Mouse (Mus musculus) midbrain, embryonic 14.5 days (tissue): ENCODE measurements at regions not wholly inside any gene's neighbourhood (a gene's known extent, or its start where the extent isn't known, plus 50 kb on each side); places are given as distances from the start of the nearest gene placed in this dataset.

Experiments
- ATAC-seq: fragments of 200-750 bp; cut with Nextera tagmentation; 2 replicates; pipeline ENCODE4 v1.8.0; 2017; ENCODE audit warnings: moderate number of reproducible peaks, moderate library complexity; ENCODE audit not compliant: low FRiP score, low TSS enrichment
- DNase-seq: peaks from one replicate; pipeline ENCODE4 v3.0.0-alpha.2; 2015
- H3K27ac ChIP-seq: fragments of 300-500 bp; sonication (generic); replicated peaks from 2 replicates; pipeline ENCODE4 v1.5.1; 2014; ENCODE audit warnings: mild to moderate bottlenecking, low read depth, low read length, moderate library complexity
- H3K27me3 ChIP-seq: fragments of 300-500 bp; sonication (generic); 2 replicates; pipeline ENCODE4 v1.6.1; 2014; ENCODE audit warnings: low read length, control low read depth, mixed read lengths; ENCODE audit not compliant: control insufficient read depth, insufficient read depth
- H3K36me3 ChIP-seq: fragments of 300-500 bp; sonication (generic); 2 replicates; pipeline ENCODE4 v1.6.1; 2014; ENCODE audit warnings: low read length, control low read depth; ENCODE audit not compliant: control insufficient read depth, insufficient read depth
- H3K4me1 ChIP-seq: fragments of 300-500 bp; sonication (generic); 2 replicates; pipeline ENCODE4 v1.6.1; 2014; ENCODE audit warnings: mild to moderate bottlenecking, antibody characterized with exemption, low read length, control low read depth; ENCODE audit not compliant: control insufficient read depth, insufficient read depth
- H3K4me2 ChIP-seq: fragments of 300-500 bp; sonication (generic); 2 replicates; pipeline ENCODE4 v1.6.1; 2014; ENCODE audit warnings: mild to moderate bottlenecking, low read length, moderate library complexity
- H3K4me3 ChIP-seq: fragments of 300-500 bp; sonication (generic); replicated peaks from 2 replicates; pipeline ENCODE4 v1.5.1; 2014; ENCODE audit warnings: low read depth, low read length
- H3K9ac ChIP-seq: fragments of 300-500 bp; sonication (generic); replicated peaks from 2 replicates; pipeline ENCODE4 v1.6.1; 2014; ENCODE audit warnings: mild to moderate bottlenecking, low read length, moderate library complexity
- H3K9me3 ChIP-seq: fragments of 300-500 bp; sonication (generic); 2 replicates; pipeline ENCODE4 v1.6.1; 2016; ENCODE audit warnings: low read length, control low read depth, mixed read lengths; ENCODE audit not compliant: control insufficient read depth
- WGBS: fragments of 180-500 bp; shearing (Covaris S2); extraction: QIAGEN DNeasy Blood & Tissue Kit; methylation state at CpG from one replicate; pipeline ENCODE4 v1.1.7; 2014; 5-methylcytosine and 5-hydroxymethylcytosine counted together

- Histone ChIP-seq H3K4me1 (no peaks in the 10 kb centered on the region), H3K27me3 (no peaks in the 10 kb centered on the region), H3K4me2 (no peak overlapping the region), H3K36me3 (no peaks in the 10 kb centered on the region), H3K9ac (no peak overlapping the region), H3K27ac (no peak overlapping the region), H3K9me3 (no peaks in the 10 kb centered on the region), H3K4me3 (no peak overlapping the region)
- DNase-seq: no peak
- no peak for ATAC-seq
- 87% methylated on average over 4 of the region's 4 CpGs for WGBS
These were observed 199.1 kb upstream of the Egflam start for GRCm38 (mm10) chr15:7597335-7597734.

GRCm38 (mm10) chr15:7597805-7598204, 199.6 kb upstream of the Egflam start:
- Histone ChIP-seq H3K4me1 (no peaks in the 10 kb centered on the region), H3K4me3 (no peak overlapping the region), H3K27ac (no peak overlapping the region), H3K36me3 (no peaks in the 10 kb centered on the region), H3K4me2 (no peak overlapping the region), H3K27me3 (no peaks in the 10 kb centered on the region), H3K9me3 (no peaks in the 10 kb centered on the region), H3K9ac (no peak overlapping the region)
- no peak for DNase-seq
- no peak for ATAC-seq

DNA sequence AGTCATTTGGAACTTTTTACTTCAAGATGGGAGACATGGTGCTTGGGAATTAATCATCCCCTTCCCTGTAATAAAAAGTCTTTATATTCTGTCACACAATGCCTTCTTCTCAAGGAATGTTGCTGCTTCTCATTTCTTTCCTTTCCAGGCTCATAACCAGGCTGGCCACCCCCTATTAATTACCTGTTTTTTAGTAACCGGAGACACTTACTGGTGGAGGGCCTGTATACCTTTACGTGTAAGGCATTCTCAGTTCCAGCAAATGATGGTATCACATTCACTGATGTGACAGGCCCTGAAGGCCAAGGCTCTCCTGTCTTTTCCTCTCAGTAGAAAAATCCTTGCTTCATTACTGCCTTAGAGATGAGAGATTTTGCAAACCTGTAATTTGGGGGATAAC, 203.3 kb upstream of the Egflam start:
- Histone ChIP-seq H3K9me3 (no peaks in the 10 kb centered on the region), H3K4me2 (no peak overlapping the region), H3K27ac (no peak overlapping the region), H3K9ac (no peak overlapping the region), H3K36me3 (no peaks in the 10 kb centered on the region), H3K4me1 (no peaks in the 10 kb centered on the region), H3K4me3 (no peak overlapping the region), H3K27me3 (no peaks in the 10 kb centered on the region)
- DNase-seq (no peak), ATAC-seq (no peak)
- 92% methylated on average over 2 of the region's 2 CpGs for WGBS

DNA sequence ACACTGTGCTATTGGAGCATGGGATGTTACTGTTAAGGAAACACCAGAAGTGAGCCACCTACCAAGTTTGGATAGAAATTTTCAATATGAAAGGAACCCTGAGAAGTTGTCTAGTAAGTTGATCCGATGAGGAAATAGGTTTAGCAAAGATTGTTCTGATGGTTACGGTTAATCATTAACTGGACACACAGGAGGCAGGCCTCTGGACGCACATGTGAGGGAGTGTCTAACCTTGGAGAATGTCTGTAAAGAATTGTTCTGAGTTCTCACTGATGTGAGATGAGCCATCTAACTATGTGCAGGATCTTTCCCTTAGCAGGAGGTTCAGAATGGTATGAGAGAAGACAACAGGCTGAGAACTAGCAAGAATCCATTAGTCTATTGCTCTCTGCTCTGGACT, 205.8 kb upstream of the Gdnf start:
- ATAC-seq: no peak
- Histone ChIP-seq H3K9ac (no peak overlapping the region), H3K4me3 (no peak overlapping the region), H3K4me2 (no peak overlapping the region), H3K9me3 (no peaks in the 10 kb centered on the region), H3K36me3 (no peaks in the 10 kb centered on the region), H3K27me3 (no peaks in the 10 kb centered on the region), H3K27ac (no peak overlapping the region), H3K4me1 (no peaks in the 10 kb centered on the region)
- no peak for DNase-seq
- WGBS: 96% methylated on average over 3 of the region's 3 CpGs

GRCm38 (mm10) chr15:7617954-7618353, 192.7 kb upstream of the Gdnf start:
- H3K4me2 ChIP-seq: no peak overlapping the region
- ATAC-seq: no peak
- H3K9ac ChIP-seq: no peak overlapping the region
- 79% methylated on average over 2 of the region's 2 CpGs for WGBS
- H3K27ac ChIP-seq: no peak overlapping the region
- DNase-seq: no peak
- no peaks in the 10 kb centered on the region for H3K4me1 ChIP-seq
- H3K27me3 ChIP-seq: no peaks in the 10 kb centered on the region
- H3K9me3 ChIP-seq: no peaks in the 10 kb centered on the region
- no peak overlapping the region for H3K4me3 ChIP-seq
- H3K36me3 ChIP-seq: no peaks in the 10 kb centered on the region

GRCm38 (mm10) chr15:7623026-7623425, 187.6 kb upstream of the Gdnf start:
- no peak overlapping the region for H3K9ac ChIP-seq
- H3K4me1 ChIP-seq: no peaks in the 10 kb centered on the region
- H3K4me2 ChIP-seq: no peak overlapping the region
- ATAC-seq: no peak
- H3K9me3 ChIP-seq: no peaks in the 10 kb centered on the region
- no peak for DNase-seq
- H3K36me3 ChIP-seq: no peaks in the 10 kb centered on the region
- H3K27me3 ChIP-seq: no peaks in the 10 kb centered on the region
- WGBS: 89% methylated on average over 2 of the region's 2 CpGs
- H3K4me3 ChIP-seq: no peak overlapping the region
- no peak overlapping the region for H3K27ac ChIP-seq

DNA sequence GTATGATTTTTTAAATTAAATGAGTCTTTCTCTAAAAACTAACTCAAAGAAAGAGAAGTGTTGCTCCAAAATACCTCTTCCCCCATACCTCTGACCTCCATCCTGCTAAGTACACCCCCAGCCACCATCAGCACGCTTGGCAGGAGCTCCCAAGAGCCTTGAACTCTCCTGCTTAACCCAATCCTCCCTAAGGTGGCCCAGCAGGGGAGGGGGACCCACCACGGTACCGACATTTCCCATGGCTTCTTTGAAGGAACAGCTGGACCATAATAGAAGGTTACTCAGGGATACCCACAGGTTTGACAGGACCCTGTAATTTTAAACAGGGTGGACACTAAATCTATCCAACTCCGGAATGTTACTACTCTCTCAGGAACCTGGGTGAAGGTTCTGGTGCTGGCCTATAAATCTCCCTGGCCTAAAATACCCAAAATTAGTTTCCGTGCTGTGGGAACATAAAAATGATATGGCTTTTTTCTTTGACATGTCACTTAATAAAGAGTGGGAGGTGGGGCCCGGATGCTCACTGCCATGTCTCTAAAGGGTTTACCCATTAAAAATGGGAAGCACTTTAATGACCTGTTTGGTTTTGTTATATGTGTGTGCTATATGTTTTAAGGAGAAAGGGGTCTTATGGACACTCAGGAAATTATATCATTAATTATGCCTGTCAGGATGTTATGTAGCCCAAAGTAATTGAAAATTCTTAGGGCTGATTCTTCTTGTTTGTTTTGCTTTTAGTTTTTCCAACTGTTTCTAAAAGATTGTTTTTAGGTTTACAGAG, 185.8 kb upstream of the Gdnf start:
- Histone ChIP-seq H3K36me3 (no peaks in the 10 kb centered on the region), H3K4me3 (no peak overlapping the region), H3K9ac (no peak overlapping the region), H3K27me3 (no peaks in the 10 kb centered on the region), H3K27ac (no peak overlapping the region), H3K9me3 (no peaks in the 10 kb centered on the region), H3K4me2 (no peak overlapping the region), H3K4me1 (no peaks in the 10 kb centered on the region)
- 78% methylated on average over 6 of the region's 6 CpGs for WGBS
- ATAC-seq (no peak), DNase-seq (no peak)

- Histone ChIP-seq H3K4me2 (no peak overlapping the region), H3K27me3 (no peaks in the 10 kb centered on the region), H3K9me3 (no peaks in the 10 kb centered on the region), H3K4me3 (no peak overlapping the region), H3K27ac (no peak overlapping the region), H3K4me1 (no peaks in the 10 kb centered on the region), H3K36me3 (no peaks in the 10 kb centered on the region), H3K9ac (no peak overlapping the region)
- no peak for DNase-seq
- ATAC-seq: no peak
- WGBS: 92% methylated on average over 4 of the region's 4 CpGs
These were observed 180.8 kb upstream of the Gdnf start for GRCm38 (mm10) chr15:7629826-7630225.

DNA sequence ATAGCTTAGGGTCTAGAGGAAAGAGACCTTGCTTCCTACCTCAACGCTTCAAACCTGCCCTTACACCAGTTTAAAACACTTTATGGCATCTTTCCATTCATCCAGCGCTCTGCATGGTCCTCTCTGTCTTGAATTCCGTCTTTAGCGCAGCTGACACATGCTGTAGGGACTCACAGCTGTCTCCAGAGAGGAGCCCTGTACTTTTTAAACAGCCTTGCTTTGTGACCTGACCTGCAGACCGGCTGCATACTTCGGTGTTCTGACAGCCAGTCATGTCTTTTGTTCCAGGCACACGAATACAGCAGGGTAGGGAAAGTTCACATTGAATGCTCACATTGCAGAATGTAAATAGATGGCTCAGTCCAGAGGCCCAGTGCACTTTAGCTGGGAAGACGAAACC, 175.4 kb upstream of the Gdnf start:
- Histone ChIP-seq H3K9ac (no peak overlapping the region), H3K4me1 (no peaks in the 10 kb centered on the region), H3K4me2 (no peak overlapping the region), H3K27me3 (no peaks in the 10 kb centered on the region), H3K4me3 (no peak overlapping the region), H3K36me3 (no peaks in the 10 kb centered on the region), H3K9me3 (no peaks in the 10 kb centered on the region), H3K27ac (no peak overlapping the region)
- WGBS: 49% methylated on average over 8 of the region's 8 CpGs
- no peak for ATAC-seq
- no peak for DNase-seq
